Mouse (Mus musculus) cerebellum, adult 9-11 months (tissue): Measurements from ENCODE around the gene Olfr283.
"Not testable (repeated sequence)": the region's sequence is repeated elsewhere in the genome, so short reads cannot be mapped to it uniquely, and the experiment has no call there.

Experiments
- DNase-seq: peaks from one replicate; pipeline ENCODE4 v3.0.0; 2022

Gene Olfr283

GRCm38 (mm10) chr15:98380846-98381245 is at the start of gene Olfr283:
Gene Olfr283, minus strand, starts transcription at chr15:98380946.
- DNase-seq = no peak

GRCm38 (mm10) chr15:98425188-98425587 is 44.4 kb upstream of the Olfr283 start:
- DNase-seq = no peak

GRCm38 (mm10) chr15:98424753-98425152 is 44.0 kb upstream of the Olfr283 start:
- DNase-seq = no peak

- no peak for DNase-seq
These were observed 43.6 kb upstream of the Olfr283 start for GRCm38 (mm10) chr15:98424326-98424725.

- no peak for DNase-seq
These were observed 40.2 kb upstream of the Olfr283 start for GRCm38 (mm10) chr15:98420897-98421296.

GRCm38 (mm10) chr15:98418096-98418495 is 37.4 kb upstream of the Olfr283 start:
- no peak for DNase-seq

GRCm38 (mm10) chr15:98417285-98417684 is 36.5 kb upstream of the Olfr283 start:
- not testable (repeated sequence) for DNase-seq

GRCm38 (mm10) chr15:98416802-98417201 is 36.1 kb upstream of the Olfr283 start:
- not testable (repeated sequence) for DNase-seq

GRCm38 (mm10) chr15:98415996-98416395 is 35.2 kb upstream of the Olfr283 start:
- DNase-seq = no peak

GRCm38 (mm10) chr15:98410249-98410648 is 29.5 kb upstream of the Olfr283 start:
- no peak for DNase-seq

- DNase-seq = no peak
These were observed 28.9 kb upstream of the Olfr283 start for GRCm38 (mm10) chr15:98409635-98410034.

GRCm38 (mm10) chr15:98408406-98409060 is 27.8 kb upstream of the Olfr283 start:
- DNase-seq = no peak

- DNase-seq = no peak
These were observed 21.6 kb upstream of the Olfr283 start for GRCm38 (mm10) chr15:98402356-98402755.

GRCm38 (mm10) chr15:98397136-98397535 is 16.4 kb upstream of the Olfr283 start:
- DNase-seq = no peak

GRCm38 (mm10) chr15:98391903-98392187 is 11.1 kb upstream of the Olfr283 start:
- DNase-seq = no peak

- DNase-seq = no peak
These were observed 10.5 kb upstream of the Olfr283 start for GRCm38 (mm10) chr15:98391081-98391902.

- DNase-seq = peak; percentile 54
These were observed 9.1 kb upstream of the Olfr283 start for GRCm38 (mm10) chr15:98389796-98390195.

- no peak for DNase-seq
These were observed 6.9 kb upstream of the Olfr283 start for GRCm38 (mm10) chr15:98387621-98388020.

GRCm38 (mm10) chr15:98378209-98378608 is 2.5 kb downstream of the Olfr283 start:
- DNase-seq = no peak

- DNase-seq = no peak
These were observed 39.9 kb downstream of the Olfr283 start, which contains the start of gene Olfr284 for GRCm38 (mm10) chr15:98340887-98341286. Gene Olfr284, minus strand, starts transcription at chr15:98340987.
